Mouse (Mus musculus): ENCODE data around the gene Tmem262. TPM values are rescaled to one million over a fixed set of nuclear protein-coding genes. Genes with fewer than 3 reads are reported as not detected.

The Tmem262 gene
- polyA plus RNA-seq, 1 experiment from 2014 or later = not detected

Small RNA genes within 50 kb of the gene (microRNA-seq; reads per million reads assigned to microRNA genes)
- 1.2 reads per million for gene Mir6988

Other genes starting within 250 kb of the Tmem262 start
- 28.4 and 31.3 TPM in 2 replicates for gene Frmd8, start 204.8 kb upstream of the Tmem262 start, polyA plus RNA-seq (2015; fragmentation: Nextera tagmentation; extraction: Ambion mirVana)
- 3.4 and 5.2 TPM in 2 replicates for gene Slc25a45, start 202.2 kb upstream of the Tmem262 start, polyA plus RNA-seq (2015; fragmentation: Nextera tagmentation; extraction: Ambion mirVana)
- 3.1 TPM in 2 replicates for gene Tigd3, start 185.9 kb upstream of the Tmem262 start, polyA plus RNA-seq (2015; fragmentation: Nextera tagmentation; extraction: Ambion mirVana)
- 117 and 125 TPM in 2 replicates for gene Dpf2, start 167.0 kb upstream of the Tmem262 start, polyA plus RNA-seq (2015; fragmentation: Nextera tagmentation; extraction: Ambion mirVana)
- gene Cdc42ep2, start 155.2 kb upstream of the Tmem262 start, polyA plus RNA-seq (2015; fragmentation: Nextera tagmentation; extraction: Ambion mirVana) = 9.2 and 12.6 TPM in 2 replicates
- 56.9 and 61.0 TPM in 2 replicates for gene Pola2, start 115.8 kb upstream of the Tmem262 start, polyA plus RNA-seq (2015; fragmentation: Nextera tagmentation; extraction: Ambion mirVana)
- not detected in 2 replicates for gene Slc22a20, start 93.9 kb upstream of the Tmem262 start, polyA plus RNA-seq (2015; fragmentation: Nextera tagmentation; extraction: Ambion mirVana)
- gene Capn1, start 64.1 kb upstream of the Tmem262 start, polyA plus RNA-seq (2015; fragmentation: Nextera tagmentation; extraction: Ambion mirVana) = 21.1 and 26.0 TPM in 2 replicates
- gene Syvn1, start 33.5 kb upstream of the Tmem262 start, polyA plus RNA-seq (2015; fragmentation: Nextera tagmentation; extraction: Ambion mirVana) = 34.1 and 34.5 TPM in 2 replicates
- 66.8 and 67.5 TPM in 2 replicates for gene Mrpl49, start 22.2 kb upstream of the Tmem262 start, polyA plus RNA-seq (2015; fragmentation: Nextera tagmentation; extraction: Ambion mirVana)
- gene Fau, start 22.2 kb upstream of the Tmem262 start, polyA plus RNA-seq (2015; fragmentation: Nextera tagmentation; extraction: Ambion mirVana) = 723 and 835 TPM in 2 replicates
- 33.0 and 33.6 TPM in 2 replicates for gene Znhit2, start 18.8 kb upstream of the Tmem262 start, polyA plus RNA-seq (2015; fragmentation: Nextera tagmentation; extraction: Ambion mirVana)
- gene Tm7sf2, start 11.7 kb upstream of the Tmem262 start, polyA plus RNA-seq (2015; fragmentation: Nextera tagmentation; extraction: Ambion mirVana) = 19.0 and 28.8 TPM in 2 replicates
- 64.4 and 72.6 TPM in 2 replicates for gene Vps51, start 2.8 kb upstream of the Tmem262 start, polyA plus RNA-seq (2015; fragmentation: Nextera tagmentation; extraction: Ambion mirVana)
- 1.8 and 1.9 TPM in 2 replicates for gene Gm28374, start 2.2 kb downstream of the Tmem262 start, polyA plus RNA-seq (2015; fragmentation: Nextera tagmentation; extraction: Ambion mirVana)
- 88.8 and 93.6 TPM in 2 replicates for gene Zfpl1, start 4.9 kb downstream of the Tmem262 start, polyA plus RNA-seq (2015; fragmentation: Nextera tagmentation; extraction: Ambion mirVana)
- gene Cdca5, start 5.0 kb downstream of the Tmem262 start, polyA plus RNA-seq (2015; fragmentation: Nextera tagmentation; extraction: Ambion mirVana) = 26.3 and 27.1 TPM in 2 replicates
- gene AC131692.1, start 14.4 kb downstream of the Tmem262 start, polyA plus RNA-seq (2015; fragmentation: Nextera tagmentation; extraction: Ambion mirVana) = 0.47 TPM in 1 of 2 replicates, not detected in the other
- gene Naaladl1, start 25.7 kb downstream of the Tmem262 start, polyA plus RNA-seq (2015; fragmentation: Nextera tagmentation; extraction: Ambion mirVana) = 0.22 and 0.28 TPM in 2 replicates
- 43.7 and 49.1 TPM in 2 replicates for gene Sac3d1, start 38.6 kb downstream of the Tmem262 start, polyA plus RNA-seq (2015; fragmentation: Nextera tagmentation; extraction: Ambion mirVana)
- gene Snx15, start 48.3 kb downstream of the Tmem262 start, polyA plus RNA-seq (2015; fragmentation: Nextera tagmentation; extraction: Ambion mirVana) = 32.3 and 34.7 TPM in 2 replicates
- gene Batf2, start 61.0 kb downstream of the Tmem262 start, polyA plus RNA-seq (2015; fragmentation: Nextera tagmentation; extraction: Ambion mirVana) = 0.13 and 0.24 TPM in 2 replicates
- 89.2 and 89.9 TPM in 2 replicates for gene Arl2, start 61.5 kb downstream of the Tmem262 start, polyA plus RNA-seq (2015; fragmentation: Nextera tagmentation; extraction: Ambion mirVana)
- gene Majin, start 104.4 kb downstream of the Tmem262 start, polyA plus RNA-seq (2015; fragmentation: Nextera tagmentation; extraction: Ambion mirVana) = 0.19 TPM in 1 of 2 replicates, not detected in the other
- gene Gpha2, start 146.3 kb downstream of the Tmem262 start, polyA plus RNA-seq (2015; fragmentation: Nextera tagmentation; extraction: Ambion mirVana) = 1.8 and 2.1 TPM in 2 replicates
- gene Ppp2r5b, start 155.8 kb downstream of the Tmem262 start, polyA plus RNA-seq (2015; fragmentation: Nextera tagmentation; extraction: Ambion mirVana) = 26.1 and 30.0 TPM in 2 replicates
- 8.6 and 9.0 TPM in 2 replicates for gene Atg2a, start 161.6 kb downstream of the Tmem262 start, polyA plus RNA-seq (2015; fragmentation: Nextera tagmentation; extraction: Ambion mirVana)
- gene Ehd1, start 196.7 kb downstream of the Tmem262 start, polyA plus RNA-seq (2015; fragmentation: Nextera tagmentation; extraction: Ambion mirVana) = 93.6 and 103 TPM in 2 replicates
- 1.4 and 2.0 TPM in 2 replicates for gene Cdc42bpg, start 226.4 kb downstream of the Tmem262 start, polyA plus RNA-seq (2015; fragmentation: Nextera tagmentation; extraction: Ambion mirVana)